Mouse (Mus musculus) intestine, postnatal 0 days (tissue): ENCODE results near the gene Was. TPM values are rescaled to one million over a fixed set of nuclear protein-coding genes. Genes with fewer than 3 reads are reported as not detected.
"Not testable (repeated sequence)": the region's sequence is repeated elsewhere in the genome, so short reads cannot be mapped to it uniquely, and the experiment has no call there.

Experiments
- ATAC-seq: fragments of 200-750 bp; cut with Nextera tagmentation; 2 replicates; pipeline ENCODE4 v1.8.0; 2017; ENCODE audit warnings: mild to moderate bottlenecking, moderate TSS enrichment, moderate library complexity
- H3K27ac ChIP-seq: fragments of 300-500 bp; sonication (generic); 2 replicates; pipeline ENCODE4 v1.5.1; 2014; ENCODE audit warnings: mild to moderate bottlenecking, low read depth, low read length, moderate library complexity
- H3K27me3 ChIP-seq: fragments of 300-500 bp; sonication (generic); replicated peaks from 2 replicates; pipeline ENCODE4 v1.6.1; 2014; ENCODE audit warnings: low read length, mixed read lengths; ENCODE audit not compliant: control insufficient read depth, insufficient read depth
- H3K36me3 ChIP-seq: fragments of 300-500 bp; sonication (generic); 2 replicates; pipeline ENCODE4 v1.6.1; 2014; ENCODE audit warnings: mild to moderate bottlenecking, moderate library complexity; ENCODE audit not compliant: control insufficient read depth, insufficient read depth
- H3K4me1 ChIP-seq: fragments of 300-500 bp; sonication (generic); replicated peaks from 2 replicates; pipeline ENCODE4 v1.6.1; 2014; ENCODE audit warnings: antibody characterized with exemption, low read length, mixed read lengths; ENCODE audit not compliant: control insufficient read depth, insufficient read depth
- H3K4me2 ChIP-seq: fragments of 300-500 bp; sonication (generic); replicated peaks from 2 replicates; pipeline ENCODE4 v1.6.1; 2014; ENCODE audit warnings: low read depth, mild to moderate bottlenecking, moderate library complexity
- H3K4me3 ChIP-seq: fragments of 300-500 bp; sonication (generic); 2 replicates; pipeline ENCODE4 v1.5.1; 2014; ENCODE audit warnings: low read depth, low read length
- H3K9ac ChIP-seq: fragments of 300-500 bp; sonication (generic); 2 replicates; pipeline ENCODE4 v1.6.1; 2014; ENCODE audit warnings: mild to moderate bottlenecking, low read depth, low read length
- H3K9me3 ChIP-seq: fragments of 300-500 bp; sonication (generic); 2 replicates; pipeline ENCODE4 v1.6.1; 2016; ENCODE audit warnings: mixed run types; ENCODE audit not compliant: control insufficient read depth
- CTCF ChIP-seq: sonication (generic); IDR thresholded peaks from 2 replicates; pipeline ENCODE4 v1.5.1; 2016; ENCODE audit warnings: low read depth, mild to moderate bottlenecking, control low read depth, antibody characterized with exemption, moderate library complexity
- WGBS: fragments of 180-500 bp; shearing (Covaris S2); extraction: QIAGEN DNeasy Blood & Tissue Kit; methylation state at CpG from one replicate; pipeline ENCODE4 v1.1.7; 2014; 5-methylcytosine and 5-hydroxymethylcytosine counted together
- polyA plus RNA-seq: library from polyadenylated mRNA; unstranded; fragments of >200 nt; fragmentation: Nextera tagmentation; extraction: Ambion mirVana; gene quantifications from 2 replicates; pipeline ENCODE4 v1.2.1, GENCODE M21; 2015

The Was gene
- polyA plus RNA-seq, 1 experiment from 2014 or later: 0.48 TPM

DNA sequence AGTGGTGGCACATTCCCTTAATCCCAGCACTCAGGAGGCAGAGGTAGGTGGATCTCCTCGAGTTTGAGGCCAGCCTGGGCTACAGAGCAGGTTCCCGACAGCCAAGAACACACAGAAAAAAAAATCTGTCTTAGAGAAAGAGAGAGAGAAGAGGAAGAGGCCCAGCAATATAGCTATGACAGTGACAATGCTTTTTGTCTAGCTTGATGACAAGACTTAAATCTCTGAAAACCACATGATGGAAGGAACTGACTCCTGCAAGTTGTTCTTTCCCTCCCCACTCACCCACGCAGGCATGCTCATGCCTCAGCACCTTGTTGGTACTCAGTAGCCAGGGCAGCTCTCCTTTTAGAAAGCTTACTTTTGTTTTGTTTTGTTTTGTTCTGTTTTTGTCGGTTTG lies 9.1 kb upstream of the Was start:
- Histone ChIP-seq H3K27ac (no peak overlapping the region; the same call in 1 of the 2 replicates), H3K4me1 (no peaks in the 10 kb centered on the region), H3K27me3 (no peaks in the 10 kb centered on the region), H3K4me3 (no peak overlapping the region), H3K9ac (no peak overlapping the region), H3K9me3 (no peaks in the 10 kb centered on the region), H3K4me2 (no peak overlapping the region), H3K36me3 (no peaks in the 10 kb centered on the region)
- TF ChIP-seq CTCF: no peak
- ATAC-seq: no peak
- WGBS: 34% methylated on average over 4 of the region's 4 CpGs

- peak overlapping the region; percentile 13; the same call in 1 of the 2 replicates for H3K4me3 ChIP-seq
- ATAC-seq: peak; percentile 97
- peak overlapping the region; percentile 24 for H3K4me2 ChIP-seq
- no peak for TF ChIP-seq CTCF
- no peaks in the 10 kb centered on the region for H3K36me3 ChIP-seq
- H3K4me1 ChIP-seq: no peaks in the 10 kb centered on the region
- no peaks in the 10 kb centered on the region for H3K27me3 ChIP-seq
- H3K9ac ChIP-seq: peak overlapping the region; percentile 2; the same call in 1 of the 2 replicates
- WGBS: 21% methylated on average over 19 of the region's 19 CpGs
- H3K27ac ChIP-seq: no peak overlapping the region
- H3K9me3 ChIP-seq: no peaks in the 10 kb centered on the region
Observed at GRCm38 (mm10) chrX:8096787-8097242, 6.5 kb upstream of the Was start.

DNA sequence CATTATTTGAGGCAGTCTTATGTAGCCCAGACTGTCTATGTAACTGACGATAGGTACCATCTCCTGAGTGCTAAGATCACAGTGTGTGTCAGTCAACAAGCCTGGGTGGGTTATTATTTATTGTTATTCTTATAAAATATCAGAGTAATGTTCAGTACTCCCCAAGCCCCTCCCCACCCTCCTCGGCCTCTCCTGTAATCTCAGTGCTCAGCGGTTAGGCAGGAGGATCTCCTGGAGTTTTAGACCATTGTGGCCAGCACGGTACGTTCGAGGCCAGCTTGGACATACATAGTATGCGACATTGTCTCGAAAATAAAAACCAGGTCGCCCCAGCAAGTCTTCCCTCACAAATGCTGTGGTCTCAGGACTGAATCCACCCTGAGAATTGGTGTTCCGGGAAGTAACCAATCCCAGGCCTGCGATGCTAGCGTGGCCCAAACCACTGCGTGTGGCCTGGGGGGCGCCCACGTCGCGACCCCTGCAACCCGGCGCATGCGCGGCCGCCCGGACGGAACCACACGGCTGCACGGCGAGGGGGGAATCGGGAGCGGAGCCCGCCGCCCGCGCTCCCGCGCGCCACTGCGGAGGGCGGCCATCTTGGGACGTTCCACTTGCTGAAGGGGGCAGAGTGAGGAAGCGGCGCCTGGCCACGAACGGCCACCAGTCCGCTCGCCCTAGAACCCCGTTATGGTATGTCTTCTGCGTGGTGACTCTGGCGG lies 5.9 kb upstream of the Was start:
- H3K27ac ChIP-seq, H3K36me3 ChIP-seq, H3K27me3 ChIP-seq, H3K9ac ChIP-seq, H3K9me3 ChIP-seq, H3K4me1 ChIP-seq: not testable (repeated sequence)
- ATAC-seq: peak; percentile 93
- peak overlapping the region; percentile 21; the same call in 1 of the 2 replicates for H3K4me3 ChIP-seq
- 18% methylated on average over 19 of the region's 48 CpGs for WGBS
- peak overlapping the region; percentile 45; the same call in 1 of the 2 replicates for H3K4me2 ChIP-seq

GRCm38 (mm10) chrX:8095546-8095945 lies 5.2 kb upstream of the Was start:
- H3K27me3 ChIP-seq: no peaks in the 10 kb centered on the region
- peak overlapping the region; percentile 45; the same call in 1 of the 2 replicates for H3K4me2 ChIP-seq
- no peaks in the 10 kb centered on the region for H3K36me3 ChIP-seq
- no peak overlapping the region for H3K9ac ChIP-seq
- WGBS: 75% methylated on average over 10 of the region's 10 CpGs
- no peak for TF ChIP-seq CTCF
- no peak overlapping the region for H3K27ac ChIP-seq
- ATAC-seq: no peak
- H3K4me1 ChIP-seq: no peaks in the 10 kb centered on the region
- no peaks in the 10 kb centered on the region for H3K9me3 ChIP-seq
- H3K4me3 ChIP-seq: peak overlapping the region; percentile 21; the same call in 1 of the 2 replicates

DNA sequence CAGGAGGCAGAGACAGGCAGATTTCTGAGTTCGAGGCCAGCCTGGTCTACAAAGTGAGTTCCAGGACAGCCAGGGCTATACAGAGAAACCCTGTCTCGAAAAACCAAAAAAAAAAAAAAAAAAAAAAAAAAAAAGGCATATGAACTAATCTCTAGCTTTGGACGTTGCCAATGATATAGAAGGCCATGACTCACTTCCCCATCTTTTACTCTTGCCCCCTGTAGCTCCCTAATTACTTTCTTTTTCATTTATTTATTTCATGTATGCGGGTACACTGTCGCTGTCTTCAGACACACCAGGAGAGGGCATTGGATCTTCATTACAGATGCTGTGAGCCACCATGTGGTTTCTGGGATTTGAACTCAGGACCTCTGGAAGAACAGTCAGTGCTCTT lies 653 bp upstream of the Was start:
- H3K27ac ChIP-seq, H3K9ac ChIP-seq, H3K4me1 ChIP-seq, H3K36me3 ChIP-seq, H3K4me2 ChIP-seq, H3K4me3 ChIP-seq, H3K9me3 ChIP-seq, ATAC-seq, H3K27me3 ChIP-seq: not testable (repeated sequence)
- WGBS: 94% methylated on average over 4 of the region's 5 CpGs

DNA sequence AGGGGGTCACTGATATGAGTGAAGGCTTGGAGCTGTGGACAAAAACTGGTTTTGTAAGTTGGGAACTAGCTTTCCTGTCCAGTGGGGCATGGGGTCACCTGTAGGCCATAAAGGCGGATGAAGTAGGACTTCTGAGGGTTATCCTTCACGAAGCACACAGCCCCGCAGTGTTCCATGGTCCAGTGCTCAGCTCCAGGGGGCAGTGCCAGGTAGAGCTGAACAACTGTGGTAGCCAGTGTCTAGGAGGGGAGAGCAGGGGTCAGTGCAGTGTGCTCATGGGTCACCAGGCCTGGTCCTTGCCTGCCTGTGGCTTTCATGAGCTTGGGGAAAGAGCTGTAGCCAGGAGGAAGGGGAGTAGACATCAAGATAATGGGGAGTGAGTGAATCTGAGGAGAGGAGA lies 552 bp downstream of the Was start:
- Histone ChIP-seq H3K27ac (no peak overlapping the region), H3K4me1 (no peaks in the 10 kb centered on the region), H3K9ac (no peak overlapping the region), H3K4me2 (no peak overlapping the region), H3K36me3 (no peaks in the 10 kb centered on the region), H3K27me3 (no peaks in the 10 kb centered on the region), H3K4me3 (no peak overlapping the region), H3K9me3 (no peaks in the 10 kb centered on the region)
- WGBS: 89% methylated on average over 3 of the region's 3 CpGs
- TF ChIP-seq CTCF: no peak
- ATAC-seq: no peak
